Mouse (Mus musculus) MEL (cell line): Measurements from ENCODE around the gene Arhgef2. TPM values are rescaled to one million over a fixed set of nuclear protein-coding genes. Genes with fewer than 3 reads are reported as not detected.

Experiments used
- DNase-seq: peaks from one replicate; pipeline ENCODE4 v3.0.0; 2011; ENCODE audit warnings: low read depth, low spot score
- H3K27ac ChIP-seq: 2 replicates; pipeline ENCODE4 v1.5.1; 2012; ENCODE audit warnings: low read depth, mild to moderate bottlenecking, control low read depth, low read length, moderate library complexity; ENCODE audit not compliant: control insufficient read depth
- H3K27me3 ChIP-seq, 2 experiments: fragments of 150-350 bp in 1 of 2; sonication (generic) in 1 of 2; 2 replicates each; pipeline ENCODE4 v1.6.1; 2012; ENCODE audit warnings: low read length in 2 of 2, mild to moderate bottlenecking in 2 of 2, improper control_type of control experiment in 1 of 2, moderate library complexity in 1 of 2; ENCODE audit not compliant: insufficient read depth in 2 of 2, control insufficient read depth in 1 of 2
- H3K36me3 ChIP-seq, 2 experiments: 2 replicates each; pipeline ENCODE4 v1.6.1; 2012 to 2014; ENCODE audit warnings: low read length in 2 of 2, improper control_type of control experiment in 1 of 2, inconsistent platforms in 1 of 2, mild to moderate bottlenecking in 1 of 2; ENCODE audit not compliant: insufficient read depth in 2 of 2, control insufficient read depth in 1 of 2
- H3K4me1 ChIP-seq, 2 experiments: fragments of 150-350 bp in 1 of 2; sonication (generic) in 1 of 2; 2 replicates each; pipeline ENCODE4 v1.6.1; 2012; ENCODE audit warnings: low read length in 2 of 2, improper control_type of control experiment in 1 of 2, mild to moderate bottlenecking in 1 of 2; ENCODE audit not compliant: insufficient read depth in 2 of 2, control insufficient read depth in 1 of 2
- H3K4me3 ChIP-seq, 2 experiments: fragments of 150-350 bp in 1 of 2; sonication (generic) in 1 of 2; 2 replicates each; pipeline ENCODE4 v1.5.1; 2012; ENCODE audit warnings: low read depth in 2 of 2, low read length in 2 of 2, mild to moderate bottlenecking in 2 of 2, moderate library complexity in 2 of 2, control low read depth in 1 of 2, improper control_type of control experiment in 1 of 2; ENCODE audit not compliant: control insufficient read depth in 1 of 2, insufficient read depth in 1 of 2
- H3K79me2 ChIP-seq: 2 replicates; pipeline ENCODE4 v1.6.1; 2012; ENCODE audit warnings: mild to moderate bottlenecking, low read length, moderate library complexity; ENCODE audit not compliant: control insufficient read depth, poor library complexity, insufficient read depth
- H3K9ac ChIP-seq: 2 replicates; pipeline ENCODE4 v1.6.1; 2012; ENCODE audit warnings: low read depth, mild to moderate bottlenecking, control low read depth, low read length, moderate library complexity; ENCODE audit not compliant: control insufficient read depth, poor library complexity, severe bottlenecking
- H3K9me3 ChIP-seq: fragments of 150-350 bp; sonication (generic); replicated peaks from 2 replicates; pipeline ENCODE4 v1.6.1; 2012; ENCODE audit warnings: mild to moderate bottlenecking, low read length, improper control_type of control experiment, moderate library complexity; ENCODE audit not compliant: insufficient read depth
- BHLHE40 ChIP-seq: IDR thresholded peaks from 2 replicates; pipeline ENCODE4 v1.6.1; 2012; ENCODE audit warnings: low read depth, mild to moderate bottlenecking, inconsistent platforms, low read length, improper control_type of control experiment, borderline replicate concordance
- CHD1 ChIP-seq: IDR thresholded peaks from 2 replicates; pipeline ENCODE4 v1.6.1; 2012; ENCODE audit warnings: low read depth, mild to moderate bottlenecking, inconsistent platforms, low read length, improper control_type of control experiment
- CHD2 ChIP-seq: IDR thresholded peaks from 2 replicates; pipeline ENCODE4 v1.6.1; 2011; ENCODE audit warnings: low read length, improper control_type of control experiment
- E2F4 ChIP-seq: IDR thresholded peaks from 2 replicates; pipeline ENCODE4 v1.6.1; 2011; ENCODE audit warnings: low read depth, low read length, improper control_type of control experiment, borderline replicate concordance
- EP300 ChIP-seq, 2 experiments: IDR thresholded peaks; 2 replicates each; pipeline ENCODE4 v1.6.1; 2011; ENCODE audit warnings: improper control_type of control experiment in 2 of 2, low read length in 2 of 2, low read depth in 1 of 2, mild to moderate bottlenecking in 1 of 2
- ETS1 ChIP-seq: IDR thresholded peaks from 2 replicates; pipeline ENCODE4 v1.6.1; 2012; ENCODE audit warnings: low read depth, mild to moderate bottlenecking, inconsistent platforms, low read length, improper control_type of control experiment, moderate library complexity
- GABPA ChIP-seq: IDR thresholded peaks from 2 replicates; pipeline ENCODE4 v1.6.1; 2012; ENCODE audit warnings: low read depth, mild to moderate bottlenecking, inconsistent platforms, low read length, improper control_type of control experiment, moderate library complexity
- GATA1 ChIP-seq: IDR thresholded peaks from 2 replicates; pipeline ENCODE4 v1.6.1; 2011; ENCODE audit warnings: low read depth, low read length, improper control_type of control experiment
- HCFC1 ChIP-seq: IDR thresholded peaks from 2 replicates; pipeline ENCODE4 v1.6.1; 2012; ENCODE audit warnings: low read depth, mild to moderate bottlenecking, inconsistent platforms, low read length, improper control_type of control experiment, moderate library complexity
- JUND ChIP-seq: IDR thresholded peaks from 2 replicates; pipeline ENCODE4 v1.6.1; 2011; ENCODE audit warnings: low read depth, mild to moderate bottlenecking, improper control_type of control experiment, low read length
- KAT2A ChIP-seq: conservative IDR thresholded peaks from 2 replicates; pipeline ENCODE4 v1.6.1; 2012; ENCODE audit warnings: low read depth, low read length, improper control_type of control experiment, inconsistent platforms
- MAFK ChIP-seq: IDR thresholded peaks from 2 replicates; pipeline ENCODE4 v1.6.1; 2011; ENCODE audit warnings: low read depth, mild to moderate bottlenecking, low read length, improper control_type of control experiment, borderline replicate concordance
- MAX ChIP-seq: IDR thresholded peaks from 2 replicates; pipeline ENCODE4 v1.6.1; 2011; ENCODE audit warnings: low read length, improper control_type of control experiment
- MAZ ChIP-seq: IDR thresholded peaks from 2 replicates; pipeline ENCODE4 v1.6.1; 2012; ENCODE audit warnings: low read depth, mild to moderate bottlenecking, inconsistent platforms, low read length, improper control_type of control experiment
- MEF2A ChIP-seq: IDR thresholded peaks from 2 replicates; pipeline ENCODE4 v1.6.1; 2014; ENCODE audit warnings: low read depth, mild to moderate bottlenecking, inconsistent platforms, low read length, improper control_type of control experiment; ENCODE audit not compliant: poor library complexity, insufficient replicate concordance, severe bottlenecking; ENCODE audit errors: extremely low read depth
- MXI1 ChIP-seq: IDR thresholded peaks from 2 replicates; pipeline ENCODE4 v1.6.1; 2011; ENCODE audit warnings: mild to moderate bottlenecking, low read depth, low read length, improper control_type of control experiment
- MYB ChIP-seq: IDR thresholded peaks from 2 replicates; pipeline ENCODE4 v1.6.1; 2011; ENCODE audit warnings: mild to moderate bottlenecking, low read depth, low read length, improper control_type of control experiment
- MYC ChIP-seq: IDR thresholded peaks from 2 replicates; pipeline ENCODE4 v1.6.1; 2011; ENCODE audit warnings: low read depth, mild to moderate bottlenecking, low read length, improper control_type of control experiment, moderate library complexity
- NELFE ChIP-seq: IDR thresholded peaks from 2 replicates; pipeline ENCODE4 v1.6.1; 2011; ENCODE audit warnings: low read depth, low read length, improper control_type of control experiment
- NRF1 ChIP-seq: IDR thresholded peaks from 2 replicates; pipeline ENCODE4 v1.6.1; 2014; ENCODE audit warnings: low read depth, mild to moderate bottlenecking, inconsistent platforms, low read length, improper control_type of control experiment, moderate library complexity; ENCODE audit not compliant: poor library complexity, insufficient read depth, severe bottlenecking
- POLR2A ChIP-seq, 2 experiments: IDR thresholded peaks; 2 replicates each; pipeline ENCODE4 v1.6.1; 2011 to 2012; ENCODE audit warnings: low read length in 2 of 2, mild to moderate bottlenecking in 2 of 2, control low read depth in 1 of 2, improper control_type of control experiment in 1 of 2, low read depth in 1 of 2, moderate library complexity in 1 of 2; ENCODE audit not compliant: control insufficient read depth in 1 of 2, insufficient read depth in 1 of 2, poor library complexity in 1 of 2
- POLR2AphosphoS2 ChIP-seq: IDR thresholded peaks from 2 replicates; pipeline ENCODE4 v1.6.1; 2011; ENCODE audit warnings: low read length, improper control_type of control experiment
- POLR2AphosphoS5 ChIP-seq: IDR thresholded peaks from 2 replicates; pipeline ENCODE4 v1.6.1; 2012; ENCODE audit warnings: low read depth, borderline replicate concordance, mild to moderate bottlenecking, inconsistent platforms, low read length, moderate library complexity, mixed read lengths
- RAD21 ChIP-seq: IDR thresholded peaks from 2 replicates; pipeline ENCODE4 v1.6.1; 2011; ENCODE audit warnings: mild to moderate bottlenecking, low read depth, low read length, improper control_type of control experiment
- RCOR1 ChIP-seq: IDR thresholded peaks from 2 replicates; pipeline ENCODE4 v1.6.1; 2012; ENCODE audit warnings: low read depth, mild to moderate bottlenecking, inconsistent platforms, low read length, improper control_type of control experiment
- SIN3A ChIP-seq: IDR thresholded peaks from 2 replicates; pipeline ENCODE4 v1.6.1; 2012; ENCODE audit warnings: low read length, improper control_type of control experiment, inconsistent platforms
- SMC3 ChIP-seq: IDR thresholded peaks from 2 replicates; pipeline ENCODE4 v1.6.1; 2011; ENCODE audit warnings: low read depth, low read length, improper control_type of control experiment
- TAL1 ChIP-seq: IDR thresholded peaks from 2 replicates; pipeline ENCODE4 v1.6.1; 2012; ENCODE audit warnings: mild to moderate bottlenecking, inconsistent platforms, low read length, moderate library complexity, mixed read lengths
- TCF12 ChIP-seq: IDR thresholded peaks from 2 replicates; pipeline ENCODE4 v1.6.1; 2014; ENCODE audit warnings: low read depth, mild to moderate bottlenecking, inconsistent platforms, low read length, improper control_type of control experiment, moderate library complexity
- UBTF ChIP-seq: IDR thresholded peaks from 2 replicates; pipeline ENCODE4 v1.6.1; 2012; ENCODE audit warnings: low read depth, mild to moderate bottlenecking, inconsistent platforms, low read length, improper control_type of control experiment, moderate library complexity, borderline replicate concordance; ENCODE audit not compliant: insufficient read depth
- USF1 ChIP-seq: IDR thresholded peaks from 2 replicates; pipeline ENCODE4 v1.6.1; 2014; ENCODE audit warnings: low read depth, mild to moderate bottlenecking, inconsistent platforms, low read length, improper control_type of control experiment, moderate library complexity
- USF2 ChIP-seq, 2 experiments: IDR thresholded peaks; 2 replicates each; pipeline ENCODE4 v1.6.1; 2011 to 2012; ENCODE audit warnings: improper control_type of control experiment in 2 of 2, low read length in 2 of 2, borderline replicate concordance in 1 of 2, inconsistent platforms in 1 of 2, low read depth in 1 of 2, mild to moderate bottlenecking in 1 of 2; ENCODE audit not compliant: insufficient read depth in 1 of 2
- ZC3H11A ChIP-seq: IDR thresholded peaks from 2 replicates; pipeline ENCODE4 v1.6.1; 2012; ENCODE audit warnings: low read depth, mild to moderate bottlenecking, inconsistent platforms, low read length, improper control_type of control experiment
- ZKSCAN1 ChIP-seq: IDR thresholded peaks from 2 replicates; pipeline ENCODE4 v1.6.1; 2012; ENCODE audit warnings: low read depth, mild to moderate bottlenecking, inconsistent platforms, low read length, improper control_type of control experiment, moderate library complexity
- ZMIZ1 ChIP-seq: IDR thresholded peaks from 2 replicates; pipeline ENCODE4 v1.6.1; 2012; ENCODE audit warnings: low read depth, mild to moderate bottlenecking, inconsistent platforms, low read length, improper control_type of control experiment, moderate library complexity
- ZNF384 ChIP-seq: IDR thresholded peaks from 2 replicates; pipeline ENCODE4 v1.6.1; 2012; ENCODE audit warnings: low read depth, mild to moderate bottlenecking, inconsistent platforms, low read length, improper control_type of control experiment
- polyA plus RNA-seq, 2 experiments: library from polyadenylated mRNA; stranded (reverse) in 1 of 2; unstranded in 1 of 2; fragments of >175 nt in 1 of 2; fragments of >200 nt in 1 of 2; gene quantifications; 2 replicates each; pipeline versions ENCODE4 v1.2.1 to v1.2.4; 2012; ENCODE audit warnings: low replicate concordance in 2 of 2, low read depth in 1 of 2; ENCODE audit not compliant: insufficient read length in 2 of 2, insufficient read depth in 1 of 2, missing spikeins in 1 of 2
- total RNA-seq: library from RNA; depleted of rRNA; stranded (reverse); fragments of 300-350 nt; gene quantifications from 2 replicates; pipeline ENCODE4 v1.2.3, GENCODE M21; 2012

Gene Arhgef2
- total and polyA plus RNA-seq, 3 experiments, result 113 to 183 TPM; not detected in 1

- Histone ChIP-seq H3K27me3 (no peaks in the 10 kb centered on the region), H3K4me1 (peaks cover 0 to 20% of the 10 kb centered on the region in 2 experiments; a peak in 2 of 4 replicates), H3K79me2 (no peaks in the 10 kb centered on the region; the same call in 1 of the 2 replicates), H3K36me3 (peaks cover 0 to 4% of the 10 kb centered on the region in 2 experiments; a peak in 2 of 4 replicates), H3K4me3 (peak overlapping the region; percentile 77 to 86), H3K9me3 (no peaks in the 10 kb centered on the region), H3K9ac (peak overlapping the region; percentile 65), H3K27ac (peak overlapping the region; percentile 36)
- peak; percentile 82 for DNase-seq
- TF ChIP-seq POLR2AphosphoS5 (no peak), HCFC1 (peak; percentile 16; the same call in 1 of the 2 replicates), MXI1 (no peak; the same call in none of the 2 replicates), BHLHE40 (no peak), POLR2A (IDR thresholded peaks at IDR 0.05; ENCODE audit: control insufficient read depth in 1 of 2, insufficient read depth in 1 of 2, low read depth in 1 of 2, low read length in 2 of 2, poor library complexity in 1 of 2) (peak; percentile 25 to 29; a peak in 1 of 4 replicates), USF2 (IDR thresholded peaks at IDR 0.05; ENCODE audit: borderline replicate concordance in 1 of 2, insufficient read depth in 1 of 2, low read depth in 1 of 2, low read length in 2 of 2) (no peak), EP300 (IDR thresholded peaks at IDR 0.05; ENCODE audit: low read depth in 1 of 2, low read length in 2 of 2) (no peak), TCF12 (no peak), CHD1 (no peak), CHD2 (no peak), RAD21 (no peak), MYC (no peak), JUND (no peak), SMC3 (peak; percentile 16; the same call in 1 of the 2 replicates), NRF1 (no peak), ZC3H11A (no peak), GABPA (no peak), MEF2A (no peak), MAFK (no peak), NELFE (no peak), KAT2A (no peak), MAZ (peak; percentile 70; the same call in 1 of the 2 replicates), E2F4 (no peak), USF1 (no peak), POLR2AphosphoS2 (no peak), MAX (no peak), RCOR1 (no peak), MYB (no peak), ETS1 (peak; percentile 6; the same call in 1 of the 2 replicates), TAL1 (no peak), ZMIZ1 (no peak), ZKSCAN1 (no peak), GATA1 (no peak), SIN3A (peak; percentile 41; the same call in 1 of the 2 replicates), ZNF384 (no peak), UBTF (no peak)
Observed at GRCm38 (mm10) chr3:88592942-88593576, 12.7 kb upstream of the Arhgef2 start.
